Mouse (Mus musculus) intestine, postnatal 0 days (tissue): ENCODE data around the gene Pygo2. TPM values are rescaled to one million over a fixed set of nuclear protein-coding genes. Genes with fewer than 3 reads are reported as not detected.

ENCODE experiments used
- ATAC-seq: fragments of 200-750 bp; cut with Nextera tagmentation; 2 replicates; pipeline ENCODE4 v1.8.0; 2017; ENCODE audit warnings: mild to moderate bottlenecking, moderate TSS enrichment, moderate library complexity
- H3K27ac ChIP-seq: fragments of 300-500 bp; sonication (generic); 2 replicates; pipeline ENCODE4 v1.5.1; 2014; ENCODE audit warnings: mild to moderate bottlenecking, low read depth, low read length, moderate library complexity
- H3K27me3 ChIP-seq: fragments of 300-500 bp; sonication (generic); replicated peaks from 2 replicates; pipeline ENCODE4 v1.6.1; 2014; ENCODE audit warnings: low read length, mixed read lengths; ENCODE audit not compliant: control insufficient read depth, insufficient read depth
- H3K36me3 ChIP-seq: fragments of 300-500 bp; sonication (generic); 2 replicates; pipeline ENCODE4 v1.6.1; 2014; ENCODE audit warnings: mild to moderate bottlenecking, moderate library complexity; ENCODE audit not compliant: control insufficient read depth, insufficient read depth
- H3K4me1 ChIP-seq: fragments of 300-500 bp; sonication (generic); replicated peaks from 2 replicates; pipeline ENCODE4 v1.6.1; 2014; ENCODE audit warnings: antibody characterized with exemption, low read length, mixed read lengths; ENCODE audit not compliant: control insufficient read depth, insufficient read depth
- H3K4me2 ChIP-seq: fragments of 300-500 bp; sonication (generic); replicated peaks from 2 replicates; pipeline ENCODE4 v1.6.1; 2014; ENCODE audit warnings: low read depth, mild to moderate bottlenecking, moderate library complexity
- H3K4me3 ChIP-seq: fragments of 300-500 bp; sonication (generic); 2 replicates; pipeline ENCODE4 v1.5.1; 2014; ENCODE audit warnings: low read depth, low read length
- H3K9ac ChIP-seq: fragments of 300-500 bp; sonication (generic); 2 replicates; pipeline ENCODE4 v1.6.1; 2014; ENCODE audit warnings: mild to moderate bottlenecking, low read depth, low read length
- H3K9me3 ChIP-seq: fragments of 300-500 bp; sonication (generic); 2 replicates; pipeline ENCODE4 v1.6.1; 2016; ENCODE audit warnings: mixed run types; ENCODE audit not compliant: control insufficient read depth
- CTCF ChIP-seq: sonication (generic); IDR thresholded peaks from 2 replicates; pipeline ENCODE4 v1.5.1; 2016; ENCODE audit warnings: low read depth, mild to moderate bottlenecking, control low read depth, antibody characterized with exemption, moderate library complexity
- WGBS: fragments of 180-500 bp; shearing (Covaris S2); extraction: QIAGEN DNeasy Blood & Tissue Kit; methylation state at CpG from one replicate; pipeline ENCODE4 v1.1.7; 2014; 5-methylcytosine and 5-hydroxymethylcytosine counted together
- polyA plus RNA-seq: library from polyadenylated mRNA; unstranded; fragments of >200 nt; fragmentation: Nextera tagmentation; extraction: Ambion mirVana; gene quantifications from 2 replicates; pipeline ENCODE4 v1.2.1, GENCODE M21; 2015

The Pygo2 gene
- polyA plus RNA-seq, result 17.1 and 17.5 TPM in 2 replicates

GRCm38 (mm10) chr3:89430171-89431159, at the start of gene Pygo2:
Pygo2 (plus strand) TSS chr3:89430214.
- Histone ChIP-seq H3K9ac (peak within 1 kb of the TSS; percentile 91), H3K27me3 (no peaks in the 10 kb centered on the region), H3K4me2 (peak within 1 kb of the TSS; percentile 91), H3K4me1 (0 out of 2 replicates have a peak, but pooled peaks cover 7% of the 10 kb centered on the region), H3K4me3 (peak within 1 kb of the TSS; percentile 94), H3K36me3 (peaks cover 42% of the 10 kb centered on the region), H3K9me3 (no peaks in the 10 kb centered on the region), H3K27ac (peak within 1 kb of the TSS; percentile 71)
- peak; percentile 97 for ATAC-seq
- TF ChIP-seq CTCF, result no peak
- WGBS, result 2% methylated on average over 65 of the region's 68 CpGs

GRCm38 (mm10) chr3:89380291-89380690, 49.7 kb upstream of the Pygo2 start:
- Histone ChIP-seq H3K4me1 (peaks cover 9% of the 10 kb centered on the region), H3K4me3 (no peak overlapping the region), H3K36me3 (peaks cover 43% of the 10 kb centered on the region), H3K9ac (no peak overlapping the region), H3K27ac (no peak overlapping the region), H3K9me3 (no peaks in the 10 kb centered on the region), H3K4me2 (no peak overlapping the region), H3K27me3 (no peaks in the 10 kb centered on the region)
- no peak for ATAC-seq
- TF ChIP-seq CTCF, result no peak
- WGBS, result 89% methylated on average over 14 of the region's 14 CpGs

- WGBS, result 90% methylated on average over 18 of the region's 18 CpGs
- no peak for TF ChIP-seq CTCF
- H3K4me3 ChIP-seq, result no peak overlapping the region
These were observed 49.3 kb upstream of the Pygo2 start for GRCm38 (mm10) chr3:89380711-89381110.

GRCm38 (mm10) chr3:89381233-89381632, 48.8 kb upstream of the Pygo2 start:
- TF ChIP-seq CTCF, result no peak
- Histone ChIP-seq H3K4me2 (no peak overlapping the region), H3K9me3 (no peaks in the 10 kb centered on the region), H3K9ac (no peak overlapping the region), H3K27ac (no peak overlapping the region), H3K4me1 (peaks cover 9% of the 10 kb centered on the region), H3K4me3 (no peak overlapping the region), H3K27me3 (no peaks in the 10 kb centered on the region), H3K36me3 (peaks cover 42% of the 10 kb centered on the region)
- 78% methylated on average over 11 of the region's 11 CpGs for WGBS
- no peak for ATAC-seq

More at GRCm38 (mm10) chr3:89380711-89381110, 49.3 kb upstream of the Pygo2 start:
- Histone ChIP-seq H3K27ac (no peak overlapping the region), H3K36me3 (peaks cover 43% of the 10 kb centered on the region), H3K4me1 (peaks cover 9% of the 10 kb centered on the region), H3K27me3 (no peaks in the 10 kb centered on the region), H3K9ac (no peak overlapping the region), H3K4me2 (no peak overlapping the region), H3K9me3 (no peaks in the 10 kb centered on the region)
- no peak for ATAC-seq

- TF ChIP-seq CTCF, result no peak
- no peak overlapping the region for H3K27ac ChIP-seq
- H3K4me3 ChIP-seq, result no peak overlapping the region
- no peak overlapping the region for H3K4me2 ChIP-seq
- H3K36me3 ChIP-seq, result peaks cover 38% of the 10 kb centered on the region
- no peaks in the 10 kb centered on the region for H3K9me3 ChIP-seq
- WGBS, result 84% methylated on average over 9 of the region's 9 CpGs
- peaks cover 16% of the 10 kb centered on the region for H3K4me1 ChIP-seq
- no peak for ATAC-seq
- no peaks in the 10 kb centered on the region for H3K27me3 ChIP-seq
- H3K9ac ChIP-seq, result no peak overlapping the region
These were observed 47.8 kb upstream of the Pygo2 start for GRCm38 (mm10) chr3:89382033-89382882.

GRCm38 (mm10) chr3:89382950-89383349, 47.1 kb upstream of the Pygo2 start:
- no peak overlapping the region for H3K4me3 ChIP-seq
- peaks cover 38% of the 10 kb centered on the region for H3K36me3 ChIP-seq
- no peak overlapping the region for H3K9ac ChIP-seq
- TF ChIP-seq CTCF, result no peak
- H3K27ac ChIP-seq, result 0 out of 2 replicates have a peak overlapping the region, but pooled peaks have one; percentile 0
- no peaks in the 10 kb centered on the region for H3K9me3 ChIP-seq
- H3K4me1 ChIP-seq, result peaks cover 16% of the 10 kb centered on the region
- WGBS, result 67% methylated on average over 5 of the region's 5 CpGs
- no peak overlapping the region for H3K4me2 ChIP-seq
- no peaks in the 10 kb centered on the region for H3K27me3 ChIP-seq
- ATAC-seq, result no peak
